Mouse (Mus musculus) kidney, postnatal 36 days (tissue): ENCODE results near the gene Arsb.

Experiments used
- DNase-seq, 2 experiments: peaks; one replicate each; pipeline ENCODE4 v3.0.0; 2021 to 2022; ENCODE audit warnings: mixed read lengths in 2 of 2

Arsb gene

DNA sequence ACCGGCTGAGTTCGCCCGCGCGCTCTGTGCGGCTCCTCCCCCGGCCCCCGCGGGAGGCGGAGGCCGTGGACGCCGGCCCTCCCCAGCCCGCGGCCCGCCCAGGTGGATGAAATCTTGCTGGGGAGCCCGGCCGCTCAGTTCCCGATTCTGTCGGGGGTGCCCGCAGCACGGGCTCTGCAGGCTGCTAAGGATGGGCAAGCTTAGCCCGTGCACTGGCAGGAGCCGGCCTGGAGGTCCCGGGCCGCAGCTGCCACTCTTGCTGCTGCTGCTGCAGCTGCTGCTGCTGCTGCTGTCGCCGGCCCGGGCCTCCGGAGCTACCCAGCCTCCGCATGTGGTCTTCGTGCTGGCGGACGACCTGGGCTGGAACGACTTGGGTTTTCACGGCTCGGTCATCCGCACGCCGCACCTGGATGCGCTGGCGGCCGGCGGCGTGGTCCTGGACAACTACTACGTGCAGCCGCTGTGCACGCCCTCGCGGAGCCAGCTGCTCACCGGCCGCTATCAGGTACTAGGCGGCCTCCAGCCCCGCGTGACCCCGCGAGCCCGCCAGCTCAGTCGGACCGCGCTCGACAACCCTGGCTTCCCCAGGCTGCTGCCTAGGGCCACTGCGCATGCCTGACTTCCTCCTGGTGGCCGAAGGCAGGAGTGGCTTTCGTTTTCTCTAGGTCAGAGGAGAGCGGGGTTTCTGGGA lies at the start of gene Arsb:
TSS of gene Arsb (plus strand) at position 43 of the 691 bp plus-strand sequence.
- peak; percentile 90 to 94 for DNase-seq

DNA sequence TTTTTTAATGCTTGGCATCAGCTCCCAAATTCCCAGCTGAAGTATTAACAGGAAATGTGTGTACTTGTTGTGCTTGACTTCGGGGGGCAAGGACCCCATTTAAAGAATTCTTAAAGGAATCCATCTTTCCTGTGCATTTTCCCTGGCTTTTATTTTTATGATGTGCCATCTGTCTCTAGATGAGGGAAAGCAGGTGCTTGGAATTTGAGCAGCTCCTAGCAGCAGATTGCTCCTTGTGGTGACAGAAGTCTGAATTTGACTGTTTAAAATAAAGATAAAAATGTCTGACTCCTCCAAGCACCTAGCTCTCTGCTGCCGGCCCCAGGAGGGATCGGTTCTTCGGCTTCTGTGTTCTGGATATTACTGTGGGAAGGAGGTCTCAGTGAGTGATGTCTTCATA lies 49.5 kb upstream of the Arsb start:
- no peak for DNase-seq

DNA sequence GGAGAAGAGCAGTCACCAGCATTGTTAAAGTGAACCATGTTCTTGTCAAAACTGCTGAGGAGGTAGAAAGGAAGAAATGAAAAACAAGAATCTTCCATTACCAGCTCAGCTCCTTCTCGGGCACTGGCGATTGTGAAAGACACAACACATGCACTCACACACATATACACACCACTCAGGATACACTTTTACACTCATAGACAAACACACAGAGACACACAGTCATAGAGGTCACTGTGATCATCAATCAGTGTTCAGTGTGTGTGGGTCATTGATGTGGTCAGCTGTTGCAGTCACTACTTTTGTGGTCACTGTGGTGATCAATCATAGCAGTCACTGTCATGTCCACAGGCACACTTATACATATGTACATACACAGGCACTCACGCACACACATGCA lies 48.0 kb upstream of the Arsb start:
- DNase-seq: no peak

DNA sequence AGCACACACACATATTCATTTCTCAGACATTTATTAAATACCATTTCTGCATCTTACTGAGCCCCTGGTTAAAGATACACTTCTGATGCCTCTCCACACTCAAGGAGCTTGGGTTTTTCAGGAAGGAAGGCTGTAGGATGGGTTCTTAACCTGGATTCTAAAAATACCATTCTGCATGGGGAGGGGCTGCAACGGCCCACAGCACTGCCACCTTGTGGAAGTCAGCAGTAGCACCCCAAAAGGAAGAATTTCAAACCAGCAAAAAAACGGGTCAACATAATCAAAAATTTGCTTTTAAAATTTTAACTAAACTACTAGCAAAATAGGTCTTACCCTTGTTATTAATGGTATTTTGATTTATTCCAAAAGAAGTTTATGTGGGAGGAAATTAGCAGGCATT lies 47.2 kb upstream of the Arsb start:
- peak in 1 of 2 experiments; percentile 47 for DNase-seq

DNA sequence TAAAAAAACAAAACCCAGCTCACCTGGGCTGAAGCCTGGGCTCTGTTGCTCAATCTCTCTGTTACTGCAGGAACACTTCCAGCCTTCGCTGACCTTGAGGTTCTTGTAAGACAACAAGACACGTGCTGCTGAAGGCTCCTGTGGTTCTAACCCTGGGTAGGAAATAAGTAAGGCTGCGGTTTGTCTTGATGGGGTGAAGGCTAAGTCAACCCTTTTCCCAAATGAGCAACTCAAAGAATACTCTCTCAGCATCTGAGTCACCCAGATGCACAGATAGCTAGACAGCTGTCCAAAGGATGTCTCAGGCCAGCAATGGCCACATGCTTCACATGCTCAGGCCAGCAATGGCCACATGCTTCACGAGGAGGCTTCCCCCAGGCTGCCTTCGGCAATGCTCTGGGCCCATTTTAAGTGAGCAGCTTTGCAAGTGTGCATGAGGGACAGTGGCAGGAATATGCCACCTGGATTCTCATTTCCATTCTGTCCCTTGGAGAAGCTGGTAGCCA lies 36.2 kb upstream of the Arsb start:
- DNase-seq: no peak

DNA sequence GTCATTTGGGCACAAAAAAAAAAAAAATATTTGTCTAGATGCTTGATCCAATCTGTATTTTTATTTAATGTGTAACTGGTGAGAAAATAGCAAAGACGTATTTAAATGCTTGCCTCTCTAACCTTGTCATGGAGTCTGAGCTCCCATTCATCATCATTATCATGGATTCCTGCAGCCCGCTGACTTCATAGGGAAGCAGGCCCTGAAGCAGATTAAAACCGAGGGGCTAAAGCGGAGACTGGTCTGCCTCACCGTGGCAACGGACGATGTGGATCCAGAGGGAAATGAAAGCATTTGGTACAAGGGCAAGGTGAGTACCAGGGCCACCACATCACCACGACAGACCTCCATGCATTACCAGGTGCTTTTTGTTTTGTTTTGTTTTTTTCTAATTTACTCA lies 27.3 kb upstream of the Arsb start:
- DNase-seq: no peak

DNA sequence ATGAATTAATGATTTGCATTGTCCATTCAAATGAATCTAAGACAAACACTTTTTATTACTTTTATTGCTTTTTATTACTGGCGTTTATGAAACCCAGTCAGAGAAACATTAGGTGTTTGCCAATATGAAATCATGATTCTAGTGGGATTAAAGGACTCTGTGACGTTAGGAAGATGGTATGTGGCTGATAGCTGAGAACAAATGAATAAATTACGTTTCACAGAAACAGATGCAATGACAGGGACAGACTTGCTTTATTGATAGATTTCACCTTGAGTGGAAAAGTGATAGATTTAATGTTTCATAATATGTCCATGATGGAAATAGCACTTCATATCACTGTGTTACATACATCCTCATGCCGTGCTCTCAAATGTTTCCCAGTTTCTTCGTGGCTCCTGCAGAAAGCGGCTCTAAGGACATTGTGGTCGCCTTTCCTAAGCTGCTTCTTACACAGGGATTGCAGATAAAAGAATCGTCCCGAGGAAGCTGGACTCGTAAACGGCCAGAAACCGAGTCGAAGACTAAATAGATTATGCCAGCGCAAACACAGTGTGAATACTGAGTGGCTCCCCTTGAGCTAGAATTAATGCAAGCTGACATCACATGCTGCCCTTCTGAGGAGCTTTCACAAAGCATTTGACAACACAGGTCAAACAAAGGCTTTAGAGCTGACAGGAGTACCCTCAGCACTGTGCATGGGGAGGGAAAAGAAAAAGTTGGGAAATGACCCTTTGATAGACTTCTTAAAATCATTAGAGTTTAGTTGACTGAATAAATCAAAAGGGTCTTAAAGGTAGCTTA lies 18.6 kb upstream of the Arsb start:
- DNase-seq: no peak

DNA sequence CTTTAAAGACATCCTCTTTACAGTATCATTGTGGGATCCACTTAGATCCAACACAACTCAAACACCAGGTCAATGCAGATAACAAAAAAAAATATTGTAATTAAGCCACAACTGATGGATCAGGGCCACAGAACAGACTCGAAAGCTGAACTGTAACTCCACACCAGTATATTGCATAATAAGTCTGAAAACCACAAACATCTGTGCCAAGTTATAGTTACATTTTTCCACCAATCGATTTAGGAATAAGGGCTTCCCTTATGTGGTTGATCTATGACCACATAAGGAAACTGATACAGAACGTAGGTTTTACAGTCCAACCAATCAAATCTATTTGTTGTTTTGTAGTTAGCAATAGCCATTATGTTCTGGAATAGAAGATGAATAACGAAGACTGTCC lies 16.3 kb upstream of the Arsb start:
- no peak for DNase-seq

DNA sequence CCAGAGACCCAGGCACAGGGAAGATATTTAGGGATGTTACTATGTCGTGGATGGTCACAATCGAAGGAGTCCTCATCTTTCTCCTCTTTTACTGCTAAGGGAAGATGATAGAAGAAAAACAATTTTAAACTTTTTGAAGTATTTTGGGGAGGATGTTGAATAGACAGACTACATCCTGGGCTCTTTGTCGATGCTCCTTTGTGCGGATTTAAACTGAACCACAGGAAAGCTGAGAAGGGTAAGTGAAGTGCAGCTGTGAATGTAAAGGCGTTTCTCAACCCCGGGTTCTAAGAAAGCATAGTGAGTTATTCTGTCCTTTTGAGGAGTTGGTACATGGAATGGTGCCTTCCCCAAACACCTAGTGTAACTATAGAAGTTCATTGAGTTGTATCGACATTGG lies 14.8 kb upstream of the Arsb start:
- DNase-seq: no peak

DNA sequence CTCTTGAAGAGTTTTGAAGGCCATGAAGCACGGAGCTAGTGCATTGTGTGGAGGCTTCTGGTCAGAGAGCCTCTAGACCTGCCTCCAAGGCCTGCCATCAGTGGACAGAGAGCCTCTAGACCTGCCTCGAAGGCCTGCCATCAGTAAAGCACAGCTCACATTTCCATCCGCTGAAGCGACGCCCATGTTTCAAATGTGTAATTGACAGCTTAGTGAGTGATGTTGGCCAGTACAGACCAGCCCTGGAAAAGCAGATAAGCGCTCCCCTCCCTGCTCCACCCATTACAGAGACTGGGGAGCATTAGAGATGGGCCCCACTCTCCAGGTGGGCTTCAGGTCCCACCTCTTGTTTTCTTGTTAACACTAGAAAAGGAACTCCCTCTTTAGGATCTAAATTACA lies 13.9 kb upstream of the Arsb start:
- no peak for DNase-seq

DNA sequence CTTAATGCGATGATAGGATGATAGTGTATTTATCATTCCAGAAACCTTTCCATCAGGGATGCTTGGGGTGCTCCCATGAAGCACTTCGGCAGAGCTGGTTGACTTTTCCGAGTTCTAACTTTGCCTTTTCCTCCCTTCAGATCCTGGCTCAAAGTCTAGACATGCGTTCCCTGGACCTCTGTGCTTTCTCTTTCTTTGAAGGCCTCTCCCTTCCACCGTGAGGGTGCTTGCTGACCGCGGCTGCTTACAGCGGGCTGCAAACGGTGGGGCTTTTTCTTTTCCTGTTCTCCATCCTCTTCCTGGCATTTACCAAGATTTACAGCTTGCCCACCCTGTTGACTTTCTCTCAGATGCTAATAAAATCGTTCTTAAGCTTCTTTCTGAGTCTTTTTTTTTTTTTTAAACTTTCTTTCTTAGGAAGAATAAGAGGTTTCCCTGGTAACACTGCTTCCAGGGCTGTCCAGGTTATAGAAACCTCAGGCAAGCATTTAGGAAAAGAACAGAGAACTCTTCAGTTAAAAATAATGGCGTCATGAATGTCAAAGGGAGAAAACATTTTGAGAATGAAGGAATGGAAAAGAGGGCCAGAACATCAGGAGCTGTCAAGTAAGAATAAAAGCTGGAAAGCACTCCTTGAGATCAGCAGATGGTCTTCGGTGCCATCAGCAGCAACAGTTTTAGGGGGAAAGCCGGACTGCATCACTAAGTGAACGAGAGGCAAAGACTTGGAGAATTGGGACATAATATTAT lies 13.1 kb upstream of the Arsb start:
- DNase-seq: no peak

DNA sequence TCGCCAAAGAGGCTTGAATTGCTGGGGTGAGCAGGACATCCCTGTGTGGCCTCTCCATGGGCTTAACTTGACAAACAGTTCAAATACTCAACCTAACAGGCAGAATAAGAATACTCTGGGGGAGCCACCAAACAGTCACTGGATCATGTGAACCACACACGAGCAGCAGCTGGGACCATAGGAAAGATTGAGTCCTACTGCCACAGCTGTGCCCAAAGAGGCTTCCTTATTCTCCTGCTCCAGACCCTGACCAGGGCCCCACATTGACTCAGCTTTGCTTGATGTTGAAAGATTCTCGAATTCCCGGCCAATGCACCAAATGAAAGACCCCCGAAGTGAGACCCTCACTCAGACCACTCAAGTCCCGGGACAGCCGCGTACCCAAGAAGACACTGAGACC lies 9.6 kb upstream of the Arsb start:
- DNase-seq: no peak

DNA sequence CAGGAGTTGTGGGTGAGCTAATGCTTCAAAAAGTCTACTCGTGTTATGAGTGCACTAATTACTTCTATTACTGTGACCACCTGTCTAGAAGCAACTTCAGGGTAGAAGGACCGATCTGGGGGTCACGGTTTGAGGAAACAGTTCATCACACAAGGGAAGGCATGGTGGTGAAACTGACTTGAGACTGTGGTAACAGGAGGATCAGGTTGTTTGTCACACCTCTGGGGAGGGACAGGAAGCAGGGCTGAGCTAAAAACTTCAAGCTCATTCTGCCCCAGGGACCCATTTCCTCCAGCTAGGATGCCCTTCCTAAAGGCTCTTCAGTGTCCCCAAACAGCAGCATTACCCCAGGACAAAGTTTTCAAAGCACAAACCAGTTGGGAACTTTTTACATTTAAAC lies 8.6 kb upstream of the Arsb start:
- no peak for DNase-seq

DNA sequence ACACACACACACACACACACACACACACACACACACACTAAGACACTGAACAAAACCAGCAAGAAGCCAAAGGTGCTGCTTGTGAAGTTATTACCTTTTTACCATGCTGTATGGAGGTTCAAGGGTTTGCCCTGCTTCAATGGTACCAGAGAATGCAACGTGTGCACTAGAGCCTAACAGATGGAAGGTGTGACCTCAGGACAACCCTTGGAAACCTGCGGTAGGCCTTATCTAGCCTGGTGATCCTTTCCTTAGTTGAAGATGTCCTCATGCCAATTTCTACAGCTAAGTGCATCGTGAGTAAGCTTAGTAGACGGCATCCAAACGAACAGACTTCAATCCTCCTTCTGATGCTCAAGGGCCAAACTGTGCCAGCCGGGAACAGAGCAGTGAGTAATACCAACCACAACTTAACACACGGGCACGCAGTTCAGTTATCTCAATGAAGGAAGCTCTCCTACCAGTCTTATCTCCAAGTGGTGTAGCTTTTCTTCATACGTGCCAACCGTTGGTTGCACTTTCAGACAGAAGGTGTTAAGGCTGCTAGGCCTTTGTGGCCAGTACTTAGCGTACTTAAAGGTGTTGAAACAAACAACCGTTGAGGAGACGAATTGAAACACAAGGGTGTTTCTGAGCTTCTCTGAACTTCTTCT lies 7.0 kb upstream of the Arsb start:
- no peak for DNase-seq

DNA sequence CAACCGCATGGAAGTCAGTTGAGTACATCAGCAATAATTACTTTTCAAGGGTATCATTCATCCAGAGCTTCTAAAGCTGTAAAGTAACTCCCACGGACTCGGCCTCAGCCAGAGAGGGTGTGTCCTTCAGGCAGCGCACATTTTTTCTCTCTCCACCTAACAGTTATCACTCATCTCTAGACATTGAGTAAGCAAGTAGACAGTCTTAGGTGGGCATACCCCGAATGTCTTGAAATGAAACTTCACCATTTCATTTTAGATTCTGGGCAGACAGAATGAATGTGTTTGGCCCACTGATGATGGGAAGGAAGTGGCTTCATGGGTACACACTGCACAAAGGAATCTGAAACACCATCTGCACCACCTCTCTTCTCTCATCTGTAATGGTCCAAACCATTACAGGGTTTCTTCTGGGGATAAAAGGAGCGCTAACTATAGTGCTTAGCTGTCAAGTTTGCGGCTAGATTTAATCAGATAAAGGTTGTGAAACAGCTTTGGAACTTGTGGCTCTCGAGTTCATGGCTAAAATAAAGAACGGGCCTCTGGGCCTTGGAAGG lies 321 bp upstream of the Arsb start:
- no peak for DNase-seq

DNA sequence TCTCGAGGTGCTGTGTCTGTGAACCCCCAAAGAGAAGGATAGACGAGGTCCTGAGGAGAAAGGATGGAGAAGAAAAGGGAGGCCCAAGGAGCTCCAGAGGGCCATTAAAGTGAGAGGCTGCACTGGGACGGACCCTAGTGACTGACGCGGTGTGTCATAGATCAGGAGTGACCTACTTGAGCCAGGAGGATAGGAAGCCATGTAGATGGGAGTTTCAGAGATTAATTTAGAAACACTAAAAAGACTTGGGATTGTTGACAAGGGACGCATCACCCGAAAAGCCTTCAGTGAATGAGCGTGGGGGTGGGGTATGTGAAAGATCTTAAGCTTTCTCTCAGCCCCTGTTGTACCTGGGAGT lies 828 bp downstream of the Arsb start:
- no peak for DNase-seq

DNA sequence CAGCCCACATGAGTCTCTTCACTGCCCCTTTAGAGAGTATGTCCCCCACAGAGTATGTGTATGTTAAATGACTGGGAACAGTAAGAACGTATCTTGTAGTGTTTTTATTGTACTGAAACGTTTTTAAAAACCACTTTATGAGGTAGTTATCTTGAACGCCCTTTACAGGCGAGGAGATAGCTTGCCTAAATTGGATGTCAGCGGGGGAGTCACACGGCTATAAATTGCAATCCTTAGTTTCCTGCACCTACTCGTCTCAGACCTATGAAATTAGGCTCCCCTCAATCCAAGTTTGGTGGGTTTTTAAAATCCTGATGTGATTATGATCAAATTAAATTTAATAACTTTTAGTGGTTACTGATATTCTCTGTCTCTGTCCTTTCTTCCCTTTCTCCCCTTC lies 1.4 kb downstream of the Arsb start:
- no peak for DNase-seq

DNA sequence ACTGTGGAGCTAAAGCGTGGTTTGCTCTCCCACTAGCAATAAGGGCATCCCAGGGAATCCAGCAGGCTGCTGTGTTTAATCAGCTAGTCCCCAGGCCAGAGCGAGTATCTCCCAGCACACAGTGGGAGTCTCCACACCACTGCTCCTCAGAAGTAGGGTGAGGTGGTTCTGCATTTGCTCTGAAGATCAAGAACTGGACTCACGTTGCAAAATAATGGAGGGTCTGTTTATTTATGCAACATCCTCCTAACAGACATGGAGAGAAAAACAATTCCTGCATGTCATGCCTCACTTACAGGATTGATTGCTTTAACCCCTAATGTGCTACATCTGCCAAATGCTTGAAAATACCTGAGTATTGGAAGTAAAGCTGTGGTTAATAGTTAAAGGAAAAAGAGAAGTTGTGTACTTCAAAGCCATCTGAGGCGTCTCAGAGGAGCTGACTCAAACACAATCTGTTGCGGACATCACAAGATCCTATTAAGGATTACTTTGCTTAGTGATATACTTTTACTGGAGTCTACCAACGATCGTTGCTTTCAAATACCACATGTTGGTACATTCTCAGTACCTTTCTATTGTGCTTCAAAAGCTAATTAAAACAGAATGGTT lies 2.4 kb downstream of the Arsb start:
- peak; percentile 16 to 47 for DNase-seq

DNA sequence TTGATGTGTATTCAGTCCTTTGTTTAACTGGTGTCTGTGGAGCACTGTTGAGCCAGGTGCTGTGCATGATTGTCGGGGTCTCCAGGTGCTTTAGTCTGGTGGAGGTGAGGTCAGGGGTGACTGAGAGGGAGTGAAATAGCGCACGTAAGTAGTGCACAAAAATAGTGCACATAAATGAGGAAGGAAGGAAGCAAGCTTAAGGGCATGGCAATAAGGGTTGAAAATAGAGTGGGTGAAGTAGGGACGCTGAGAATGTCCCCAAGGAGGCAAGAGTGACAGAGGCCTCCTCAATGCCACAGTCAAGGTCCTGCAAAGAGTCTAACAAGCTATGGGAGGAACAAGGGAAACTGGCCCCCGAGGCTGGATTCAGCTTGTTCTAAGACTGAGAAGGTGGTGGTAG lies 11.4 kb downstream of the Arsb start:
- no peak for DNase-seq

DNA sequence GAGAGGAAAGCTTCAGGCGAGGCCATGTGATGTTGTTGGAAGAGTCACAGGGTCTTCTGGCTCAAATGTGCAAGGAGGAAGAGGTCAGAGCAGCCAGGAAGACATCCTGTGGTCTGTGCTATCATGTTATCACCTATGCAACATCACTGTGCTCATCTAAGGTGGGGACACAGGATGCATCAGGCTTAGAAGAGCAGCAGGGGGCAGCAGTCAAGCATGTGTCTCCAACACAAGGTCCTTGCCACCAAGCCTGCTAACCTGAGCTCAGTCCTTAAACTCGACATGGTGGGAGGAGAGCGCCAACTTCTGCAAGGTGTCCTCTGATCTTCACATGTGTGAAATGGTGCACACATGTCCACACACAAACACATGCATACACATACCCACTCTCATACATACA lies 13.9 kb downstream of the Arsb start:
- peak in 1 of 2 experiments; percentile 22 for DNase-seq

DNA sequence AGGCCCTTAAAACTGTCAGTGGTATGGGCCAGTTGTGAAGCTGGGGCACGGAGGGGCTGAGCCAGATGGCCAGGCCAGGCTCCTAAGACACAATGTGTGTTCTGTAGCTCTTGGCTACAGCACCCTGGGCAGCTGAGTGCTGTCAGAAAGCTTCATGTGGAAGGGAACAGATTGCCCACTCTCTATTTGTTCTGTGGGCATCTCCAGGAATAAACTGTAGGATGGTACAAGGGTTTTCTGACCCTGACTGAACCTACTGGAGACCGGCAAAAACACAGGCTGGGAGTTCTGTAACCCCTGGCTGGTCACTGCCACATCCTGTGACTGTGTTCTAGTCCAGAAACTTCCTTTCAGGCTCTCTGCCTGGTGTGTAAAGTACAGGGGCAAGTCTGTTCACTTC lies 14.6 kb downstream of the Arsb start:
- DNase-seq: no peak

DNA sequence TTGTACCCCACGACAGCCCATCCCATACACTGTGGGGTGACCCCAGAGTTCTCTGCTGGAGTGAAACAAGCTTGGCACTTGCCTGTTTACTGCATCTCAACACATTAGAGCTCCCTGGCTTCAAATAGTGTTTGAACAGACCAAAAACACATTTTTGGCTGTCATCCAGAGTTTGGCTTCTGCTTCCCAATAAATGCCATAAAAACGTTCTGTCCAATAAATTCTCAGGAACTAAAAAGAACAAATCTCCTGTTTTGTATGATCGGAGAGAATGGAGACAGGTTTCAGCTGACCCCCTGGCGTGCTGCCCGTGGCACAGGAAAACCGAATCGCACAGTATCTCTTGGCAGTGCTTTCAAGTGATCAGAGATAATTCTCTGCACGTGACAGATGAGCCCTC lies 16.2 kb downstream of the Arsb start:
- peak; percentile 15 to 41 for DNase-seq
